Mouse (Mus musculus) ES-Bruce4 (cell line): Measurements from ENCODE around the gene Gps2.

Experiments
- CTCF ChIP-seq: IDR thresholded peaks from one replicate; pipeline ENCODE4 v1.8.1; 2011; ENCODE audit warnings: low read depth, low read length
- POLR2A ChIP-seq: IDR thresholded peaks from one replicate; pipeline ENCODE4 v1.8.1; 2011; ENCODE audit warnings: low read length; ENCODE audit not compliant: insufficient read depth

GRCm38 (mm10) chr11:69880853-69881603, 32.7 kb upstream of the Gps2 start, which contains the start of gene Kctd11:
- TF ChIP-seq CTCF (peak; percentile 4), POLR2A (no peak)
